Mouse (Mus musculus) liver, embryonic 14.5 days (tissue): Measurements from ENCODE around the gene Zfp811. TPM values are rescaled to one million over a fixed set of nuclear protein-coding genes. Genes with fewer than 3 reads are reported as not detected.

Experiments
- ATAC-seq: fragments of 200-750 bp; cut with Nextera tagmentation; 2 replicates; pipeline ENCODE4 v1.8.0; 2017; ENCODE audit warnings: moderate number of reproducible peaks, mild to moderate bottlenecking, moderate library complexity; ENCODE audit not compliant: insufficient read depth
- DNase-seq, 3 experiments: peaks; one replicate each; pipeline ENCODE4 v3.0.0-alpha.2; 2012 to 2013; ENCODE audit warnings: low read depth in 3 of 3, low spot score in 3 of 3
- H3K27ac ChIP-seq: fragments of 300-500 bp; sonication (generic); 2 replicates; pipeline ENCODE4 v1.5.1; 2014; ENCODE audit warnings: moderate library complexity, mild to moderate bottlenecking, control low read depth, inconsistent platforms
- H3K27me3 ChIP-seq: fragments of 300-500 bp; sonication (generic); 2 replicates; pipeline ENCODE4 v1.6.1; 2014; ENCODE audit warnings: mild to moderate bottlenecking, low read length, moderate library complexity; ENCODE audit not compliant: control insufficient read depth, insufficient read depth
- H3K36me3 ChIP-seq: fragments of 300-500 bp; sonication (generic); replicated peaks from 2 replicates; pipeline ENCODE4 v1.6.1; 2014; ENCODE audit warnings: low read depth; ENCODE audit not compliant: control insufficient read depth, insufficient read depth
- H3K4me1 ChIP-seq, 2 experiments: fragments of 200-500 bp in 1 of 2; fragments of 300-500 bp in 1 of 2; sonication (generic) in 1 of 2; replicated peaks; 2 replicates each; pipeline ENCODE4 v1.6.1; 2012 to 2014; ENCODE audit warnings: antibody characterized with exemption in 1 of 2, inconsistent platforms in 1 of 2, low read length in 1 of 2; ENCODE audit not compliant: control insufficient read depth in 2 of 2, insufficient read depth in 2 of 2
- H3K4me2 ChIP-seq: fragments of 300-500 bp; sonication (generic); 2 replicates; pipeline ENCODE4 v1.6.1; 2014; ENCODE audit warnings: low read depth, mild to moderate bottlenecking, control low read depth, moderate library complexity
- H3K4me3 ChIP-seq, 2 experiments: fragments of 200-500 bp in 1 of 2; fragments of 300-500 bp in 1 of 2; sonication (generic) in 1 of 2; 2 replicates each; pipeline ENCODE4 v1.5.1; 2012 to 2014; ENCODE audit warnings: low read depth in 2 of 2, low read length in 2 of 2, mild to moderate bottlenecking in 2 of 2, control low read depth in 1 of 2, inconsistent platforms in 1 of 2, moderate library complexity in 1 of 2; ENCODE audit not compliant: insufficient read depth in 1 of 2
- H3K9ac ChIP-seq: fragments of 300-500 bp; sonication (generic); replicated peaks from 2 replicates; pipeline ENCODE4 v1.6.1; 2014; ENCODE audit warnings: mild to moderate bottlenecking, control low read depth, moderate library complexity
- H3K9me3 ChIP-seq: fragments of 300-500 bp; sonication (generic); 2 replicates; pipeline ENCODE4 v1.6.1; 2016; ENCODE audit warnings: low read length, mixed read lengths; ENCODE audit not compliant: control insufficient read depth
- CTCF ChIP-seq: IDR thresholded peaks from 2 replicates; pipeline ENCODE4 v1.5.1; 2016; ENCODE audit warnings: antibody characterized with exemption, low read depth, control low read depth
- EP300 ChIP-seq: IDR thresholded peaks from 2 replicates; pipeline ENCODE4 v1.6.1; 2016; ENCODE audit warnings: antibody characterized with exemption, low read depth
- WGBS: fragments of 180-500 bp; shearing (Covaris S2); extraction: QIAGEN DNeasy Blood & Tissue Kit; methylation state at CpG from one replicate; pipeline ENCODE4 v1.1.7; 2014; ENCODE audit not compliant: insufficient replicate concordance; 5-methylcytosine and 5-hydroxymethylcytosine counted together
- polyA plus RNA-seq, 2 experiments: library from polyadenylated mRNA; depleted of rRNA in 1 of 2; stranded (reverse) in 1 of 2; unstranded in 1 of 2; fragments of >200 nt; fragmentation: Nextera tagmentation in 1 of 2; extraction: Ambion mirVana in 1 of 2; gene quantifications; 2 replicates each; pipeline versions ENCODE4 v1.2.1 to v1.2.3; 2012 to 2014

Zfp811 gene
- polyA plus RNA-seq, 2 experiments: 0.04 to 0.10 TPM

- H3K9me3 ChIP-seq: no peaks in the 10 kb centered on the region
- no peak overlapping the region for H3K9ac ChIP-seq
- peaks cover 4 to 7% of the 10 kb centered on the region in 2 experiments; a peak in 3 of 4 replicates for H3K4me1 ChIP-seq
- H3K27me3 ChIP-seq: no peaks in the 10 kb centered on the region
- no peak for ATAC-seq
- no peak for DNase-seq
- no peak for TF ChIP-seq EP300
- no peaks in the 10 kb centered on the region for H3K36me3 ChIP-seq
- 31% methylated on average over 3 of the region's 3 CpGs for WGBS
- peak overlapping the region; percentile 74 to 91; a peak in 3 of 4 replicates for H3K4me3 ChIP-seq
- H3K27ac ChIP-seq: no peak overlapping the region
- peak overlapping the region; percentile 72 for H3K4me2 ChIP-seq
Observed at GRCm38 (mm10) chr17:32830418-32830782, 20.7 kb upstream of the Zfp811 start.

GRCm38 (mm10) chr17:32829540-32830417 is 20.0 kb upstream of the Zfp811 start, which contains the start of gene Zfp799:
TSS of gene Zfp799 (minus strand) at chr17:32830261.
- Histone ChIP-seq H3K36me3 (no peaks in the 10 kb centered on the region), H3K4me1 (peaks cover 4 to 7% of the 10 kb centered on the region in 2 experiments; a peak in 3 of 4 replicates), H3K9me3 (no peaks in the 10 kb centered on the region), H3K27me3 (no peaks in the 10 kb centered on the region), H3K27ac (no peak within 1 kb of the TSS), H3K4me3 (peak within 1 kb of the TSS; percentile 74 to 91), H3K4me2 (peak within 1 kb of the TSS; percentile 72), H3K9ac (peak within 1 kb of the TSS; percentile 65)
- TF ChIP-seq CTCF (no peak), EP300 (no peak)
- peak; percentile 62 to 64 (median 63) for DNase-seq
- WGBS: 1% methylated on average over 35 of the region's 35 CpGs
- peak; percentile 85 for ATAC-seq

GRCm38 (mm10) chr17:32816074-32816784 is 6.5 kb upstream of the Zfp811 start:
- ATAC-seq: no peak
- WGBS: 92% methylated on average over 1 of the region's 1 CpGs
- H3K27ac ChIP-seq: no peak overlapping the region

GRCm38 (mm10) chr17:32814136-32814535 is 4.4 kb upstream of the Zfp811 start:
- no peak overlapping the region for H3K27ac ChIP-seq
- H3K27me3 ChIP-seq: peaks cover 3% of the 10 kb centered on the region; the same call in 1 of the 2 replicates
- peaks cover 1% of the 10 kb centered on the region; the same call in 1 of the 2 replicates for H3K36me3 ChIP-seq
- no peaks in the 10 kb centered on the region for H3K4me1 ChIP-seq
- no peak overlapping the region for H3K9ac ChIP-seq
- no peak overlapping the region for H3K4me3 ChIP-seq
- no peak overlapping the region for H3K4me2 ChIP-seq
- 70% methylated on average over 7 of the region's 7 CpGs for WGBS
- H3K9me3 ChIP-seq: no peaks in the 10 kb centered on the region
- DNase-seq (no peak), ATAC-seq (no peak)
- TF ChIP-seq EP300 (no peak), CTCF (no peak)

More at GRCm38 (mm10) chr17:32816074-32816784, 6.5 kb upstream of the Zfp811 start:
- Histone ChIP-seq H3K4me1 (no peaks in the 10 kb centered on the region), H3K36me3 (peaks cover 14% of the 10 kb centered on the region), H3K4me2 (no peak overlapping the region), H3K9ac (no peak overlapping the region), H3K9me3 (no peaks in the 10 kb centered on the region), H3K4me3 (no peak overlapping the region), H3K27me3 (no peaks in the 10 kb centered on the region)
- TF ChIP-seq CTCF (no peak), EP300 (no peak)
- no peak for DNase-seq

GRCm38 (mm10) chr17:32810648-32811047 is 917 bp upstream of the Zfp811 start:
- ATAC-seq: no peak
- DNase-seq: no peak
- TF ChIP-seq CTCF (no peak), EP300 (no peak)
- peaks cover 3% of the 10 kb centered on the region; the same call in 1 of the 2 replicates for H3K27me3 ChIP-seq
- H3K9ac ChIP-seq: no peak overlapping the region
- H3K36me3 ChIP-seq: no peaks in the 10 kb centered on the region
- H3K4me2 ChIP-seq: no peak overlapping the region
- no peaks in the 10 kb centered on the region for H3K9me3 ChIP-seq
- WGBS: 8% methylated on average over 1 of the region's 1 CpGs
- no peaks in the 10 kb centered on the region for H3K4me1 ChIP-seq
- no peak overlapping the region for H3K4me3 ChIP-seq
- H3K27ac ChIP-seq: no peak overlapping the region
